In genomic region chr8:45333493-45333892, GRCm38 (mm10) we compare ENCODE assay signal across 9 mouse cellular contexts. TPM values are rescaled to one million over a fixed set of nuclear protein-coding genes. Genes with fewer than 3 reads are reported as not detected.
DNase-seq lines count a peak whose midpoint lies in the region; ATAC-seq and TF ChIP-seq lines count a peak whose summit lies in the region.
"Had no signal": no experiment of that assay in that cellular context is flagged by ENCODE, and none has a peak within 500 bp of the region (broad histone marks: within the 10 kb centered on the region; RNA-seq: fewer than 3 reads in every experiment).

No protein-coding gene starts in this region.

- peak overlapping the region; percentile 69 for H3K27ac ChIP-seq in layer of hippocampus, adult 2 months
- H3K27ac ChIP-seq in forebrain, embryonic 10.5 days, result peak overlapping the region; percentile 82
- no peak overlapping the region for H3K27ac ChIP-seq in hindbrain, embryonic 12.5 days
- H3K27ac ChIP-seq in neural tube, embryonic 11.5 days (ENCODE audit: low read depth, low read length), result no peak overlapping the region

- no peaks in the 10 kb centered on the region for H3K9me3 ChIP-seq in forebrain, embryonic 10.5 days
- no peaks in the 10 kb centered on the region for H3K9me3 ChIP-seq in hindbrain, embryonic 12.5 days (replicated peaks)
- no peaks in the 10 kb centered on the region for H3K9me3 ChIP-seq in neural tube, embryonic 11.5 days (ENCODE audit: control insufficient read depth, low read length)

- peaks cover 19% of the 10 kb centered on the region for H3K27me3 ChIP-seq in forebrain, embryonic 10.5 days (ENCODE audit: poor library complexity, severe bottlenecking)
- peaks cover 14% of the 10 kb centered on the region for H3K27me3 ChIP-seq in hindbrain, embryonic 12.5 days
- no peaks in the 10 kb centered on the region; the same call in 1 of the 2 replicates for H3K27me3 ChIP-seq in neural tube, embryonic 11.5 days (ENCODE audit: control insufficient read depth, insufficient read depth, low read length)

- peak; percentile 41; the same call in 1 of the 2 replicates for ATAC-seq in hindbrain, embryonic 12.5 days (ENCODE audit: low FRiP score)
- no peak for ATAC-seq in neural tube, embryonic 11.5 days (ENCODE audit: insufficient read depth, low FRiP score, low TSS enrichment)

- no peak overlapping the region for H3K9ac ChIP-seq in hindbrain, embryonic 12.5 days
- no peak overlapping the region; the same call in 1 of the 2 replicates for H3K9ac ChIP-seq in neural tube, embryonic 11.5 days (ENCODE audit: low read length)

- 2% methylated on average over 8 of the region's 8 CpGs for WGBS in forebrain, embryonic 10.5 days
- WGBS in hindbrain, embryonic 12.5 days, result 1% methylated on average over 8 of the region's 8 CpGs
- 3% methylated on average over 8 of the region's 8 CpGs for WGBS in neural tube, embryonic 11.5 days

- TF ChIP-seq CTCF in layer of hippocampus, adult 2 months (conservative IDR thresholded peaks at IDR 0.05), result no peak

- peak overlapping the region; percentile 88 for H3K4me2 ChIP-seq in hindbrain, embryonic 12.5 days (replicated peaks)
- H3K4me2 ChIP-seq in neural tube, embryonic 11.5 days (ENCODE audit: low read depth), result peak overlapping the region; percentile 82

- no peak for DNase-seq in layer of hippocampus, adult 2 months (ENCODE audit: low spot score in 2 of 2)
- DNase-seq in layer of hippocampus, adult 9-10 months (ENCODE audit: low spot score), result no peak
- DNase-seq in adrenal gland, adult (ENCODE audit: inconsistent age in 2 of 2, low spot score in 1 of 2), result peak; percentile 65 to 84
- DNase-seq in forebrain, embryonic 10.5 days (ENCODE audit: extremely low spot score, low spot score), result no peak
- peak; percentile 35 to 46 for DNase-seq in lung, adult 18-20 months
- DNase-seq in neural tube, embryonic 11.5 days (ENCODE audit: low spot score), result no peak
- no peak for DNase-seq in right cerebral cortex, postnatal 25 days

- H3K4me1 ChIP-seq in forebrain, embryonic 10.5 days, result peaks cover 12% of the 10 kb centered on the region
- peaks cover 7% of the 10 kb centered on the region for H3K4me1 ChIP-seq in hindbrain, embryonic 12.5 days
- no peaks in the 10 kb centered on the region for H3K4me1 ChIP-seq in neural tube, embryonic 11.5 days (ENCODE audit: control insufficient read depth, insufficient read depth, low read length)

- H3K4me3 ChIP-seq in layer of hippocampus, adult 2 months, result peak overlapping the region; percentile 82
- peak overlapping the region; percentile 74 for H3K4me3 ChIP-seq in forebrain, embryonic 10.5 days
- peak overlapping the region; percentile 55 for H3K4me3 ChIP-seq in hindbrain, embryonic 12.5 days
- peak overlapping the region; percentile 46 for H3K4me3 ChIP-seq in neural tube, embryonic 11.5 days (ENCODE audit: low read depth, low read length)

- H3K36me3 ChIP-seq in forebrain, embryonic 10.5 days (replicated peaks), result no peaks in the 10 kb centered on the region
- H3K36me3 ChIP-seq in hindbrain, embryonic 12.5 days, result no peaks in the 10 kb centered on the region
- H3K36me3 ChIP-seq in neural tube, embryonic 11.5 days (ENCODE audit: control insufficient read depth, insufficient read depth, low read length), result no peaks in the 10 kb centered on the region

RNA-seq across cellular contexts. Expression of gene Cyp4v3, which starts 0.5 kb away (rescaled TPM):
- total RNA-seq in layer of hippocampus, adult 2 months (2021), result 1 to 10 TPM; 6.7 to 8.3 TPM
- 1.00 and 1.3 TPM in 2 replicates for polyA plus RNA-seq in forebrain, embryonic 10.5 days (2016; fragmentation: Nextera tagmentation; extraction: Ambion mirVana)
- polyA plus RNA-seq in hindbrain, embryonic 12.5 days (2016; fragmentation: Nextera tagmentation; extraction: Ambion mirVana), result 1.2 and 1.4 TPM in 2 replicates
- polyA plus RNA-seq in neural tube, embryonic 11.5 days (2014; fragmentation: Nextera tagmentation; extraction: Ambion mirVana), result 0.38 and 0.77 TPM in 2 replicates

RNA-seq across cellular contexts. Expression of gene Gm45753, which starts 25.2 kb away (rescaled TPM):
- not detected for total RNA-seq in layer of hippocampus, adult 2 months (2021)
- not detected in 2 replicates for polyA plus RNA-seq in forebrain, embryonic 10.5 days (2016; fragmentation: Nextera tagmentation; extraction: Ambion mirVana)
- not detected in 2 replicates for polyA plus RNA-seq in hindbrain, embryonic 12.5 days (2016; fragmentation: Nextera tagmentation; extraction: Ambion mirVana)
- polyA plus RNA-seq in neural tube, embryonic 11.5 days (2014; fragmentation: Nextera tagmentation; extraction: Ambion mirVana), result not detected in 2 replicates
- total RNA-seq: layer of hippocampus, adult 18-20 months had no signal

RNA-seq across cellular contexts. Expression of gene Klkb1, which starts 38.8 kb away (rescaled TPM):
- not detected for total RNA-seq in layer of hippocampus, adult 2 months (2021)
- polyA plus RNA-seq in forebrain, embryonic 10.5 days (2016; fragmentation: Nextera tagmentation; extraction: Ambion mirVana), result 0.04 TPM in 1 of 2 replicates, not detected in the other
- not detected in 2 replicates for polyA plus RNA-seq in hindbrain, embryonic 12.5 days (2016; fragmentation: Nextera tagmentation; extraction: Ambion mirVana)
- not detected in 2 replicates for polyA plus RNA-seq in neural tube, embryonic 11.5 days (2014; fragmentation: Nextera tagmentation; extraction: Ambion mirVana)
- total RNA-seq: layer of hippocampus, adult 18-20 months had no signal

RNA-seq across cellular contexts. Expression of gene Fam149a, which starts 48.6 kb away (rescaled TPM):
- 10 to 100 TPM; 12.1 to 12.5 TPM for total RNA-seq in layer of hippocampus, adult 2 months (2021)
- 9.6 and 9.7 TPM in 2 replicates for polyA plus RNA-seq in forebrain, embryonic 10.5 days (2016; fragmentation: Nextera tagmentation; extraction: Ambion mirVana)
- polyA plus RNA-seq in hindbrain, embryonic 12.5 days (2016; fragmentation: Nextera tagmentation; extraction: Ambion mirVana), result 10.4 and 11.9 TPM in 2 replicates
- 11.9 and 12.6 TPM in 2 replicates for polyA plus RNA-seq in neural tube, embryonic 11.5 days (2014; fragmentation: Nextera tagmentation; extraction: Ambion mirVana)

Comparison
In these comparisons a context has a peak if more than half of its experiments do, and no peak if none do; other contexts are left out.
1. DNase-seq: peak in adrenal gland, adult (2 of 2) and lung, adult 18-20 months (2 of 2); none in layer of hippocampus, adult 2 months (0 of 2), layer of hippocampus, adult 9-10 months (single experiment), forebrain, embryonic 10.5 days (single experiment), neural tube, embryonic 11.5 days (single experiment) and right cerebral cortex, postnatal 25 days (single experiment).
2. H3K27ac ChIP-seq: peak in layer of hippocampus, adult 2 months (single experiment) and forebrain, embryonic 10.5 days (single experiment); none in hindbrain, embryonic 12.5 days (single experiment) and neural tube, embryonic 11.5 days (single experiment).
3. Peak in every context shown above with its lines, with median percentiles within 50 percentile points of each other: H3K4me3 ChIP-seq.